Mouse (Mus musculus) kidney, embryonic 16.5 days (tissue): ENCODE data around the gene Gm49388. TPM values are rescaled to one million over a fixed set of nuclear protein-coding genes. Genes with fewer than 3 reads are reported as not detected.
A peak's percentile ranks its signal among the peaks of the same experiment; 100 is the strongest.
"Not testable (repeated sequence)": the region's sequence is repeated elsewhere in the genome, so short reads cannot be mapped to it uniquely, and the experiment has no call there.

Experiments used
- ATAC-seq: fragments of 200-750 bp; cut with Nextera tagmentation; 2 replicates; pipeline ENCODE4 v1.8.0; 2017; ENCODE audit warnings: moderate TSS enrichment; ENCODE audit not compliant: low FRiP score, low TSS enrichment
- H3K27ac ChIP-seq: fragments of 300-500 bp; sonication (generic); 2 replicates; pipeline ENCODE4 v1.5.1; 2014; ENCODE audit warnings: low read length
- H3K27me3 ChIP-seq: fragments of 300-500 bp; sonication (generic); 2 replicates; pipeline ENCODE4 v1.6.1; 2014; ENCODE audit warnings: low read length, control low read depth, mixed read lengths; ENCODE audit not compliant: insufficient read depth
- H3K36me3 ChIP-seq: fragments of 300-500 bp; sonication (generic); 2 replicates; pipeline ENCODE4 v1.6.1; 2014; ENCODE audit warnings: low read length, control low read depth, mixed read lengths; ENCODE audit not compliant: insufficient read depth
- H3K4me1 ChIP-seq: fragments of 300-500 bp; sonication (generic); 2 replicates; pipeline ENCODE4 v1.6.1; 2014; ENCODE audit warnings: low read length, control low read depth, mixed read lengths; ENCODE audit not compliant: insufficient read depth
- H3K4me2 ChIP-seq: fragments of 300-500 bp; sonication (generic); replicated peaks from 2 replicates; pipeline ENCODE4 v1.6.1; 2014; ENCODE audit warnings: low read depth, low read length
- H3K4me3 ChIP-seq: fragments of 300-500 bp; sonication (generic); 2 replicates; pipeline ENCODE4 v1.5.1; 2014; ENCODE audit warnings: mild to moderate bottlenecking, low read length
- H3K9ac ChIP-seq: fragments of 300-500 bp; sonication (generic); replicated peaks from 2 replicates; pipeline ENCODE4 v1.6.1; 2014; ENCODE audit warnings: low read length
- H3K9me3 ChIP-seq: fragments of 300-500 bp; sonication (generic); 2 replicates; pipeline ENCODE4 v1.6.1; 2016; ENCODE audit warnings: low read length, control low read depth
- WGBS: fragments of 180-500 bp; shearing (Covaris S2); extraction: QIAGEN DNeasy Blood & Tissue Kit; methylation state at CpG from one replicate; pipeline ENCODE4 v1.1.7; 2014; 5-methylcytosine and 5-hydroxymethylcytosine counted together
- polyA plus RNA-seq: library from polyadenylated mRNA; unstranded; fragments of >200 nt; fragmentation: Nextera tagmentation; extraction: Ambion mirVana; gene quantifications from 2 replicates; pipeline ENCODE4 v1.2.1, GENCODE M21; 2015

Gene Gm49388
- polyA plus RNA-seq, 1 experiment from 2014 or later: not detected

GRCm38 (mm10) chr7:127773664-127774384, 11.6 kb upstream of the Gm49388 start:
- no peak overlapping the region for H3K4me3 ChIP-seq
- no peak overlapping the region for H3K4me2 ChIP-seq
- peaks cover 5% of the 10 kb centered on the region; the same call in 1 of the 2 replicates for H3K36me3 ChIP-seq
- H3K9me3 ChIP-seq: no peaks in the 10 kb centered on the region
- no peaks in the 10 kb centered on the region for H3K27me3 ChIP-seq
- H3K27ac ChIP-seq: no peak overlapping the region
- H3K9ac ChIP-seq: no peak overlapping the region
- ATAC-seq: no peak
- H3K4me1 ChIP-seq: peaks cover 24% of the 10 kb centered on the region
- WGBS: 37% methylated on average over 9 of the region's 9 CpGs

GRCm38 (mm10) chr7:127775837-127776236, 9.6 kb upstream of the Gm49388 start:
- H3K4me2 ChIP-seq: peak overlapping the region; percentile 76
- peaks cover 17% of the 10 kb centered on the region for H3K36me3 ChIP-seq
- peak overlapping the region; percentile 88 for H3K4me3 ChIP-seq
- peak overlapping the region; percentile 92 for H3K9ac ChIP-seq
- H3K27me3 ChIP-seq, ATAC-seq, H3K9me3 ChIP-seq: not testable (repeated sequence)
- WGBS: 74% methylated on average over 7 of the region's 7 CpGs
- H3K27ac ChIP-seq: peak overlapping the region; percentile 100
- H3K4me1 ChIP-seq: peaks cover 16% of the 10 kb centered on the region

GRCm38 (mm10) chr7:127776426-127776825, 9.0 kb upstream of the Gm49388 start, which contains the start of gene Setd1a:
TSS of gene Setd1a (plus strand) at chr7:127776670.
- Histone ChIP-seq H3K27ac (peak within 1 kb of the TSS; percentile 100), H3K9me3 (no peaks in the 10 kb centered on the region), H3K4me1 (peaks cover 10% of the 10 kb centered on the region), H3K36me3 (peaks cover 23% of the 10 kb centered on the region), H3K4me3 (peak within 1 kb of the TSS; percentile 88), H3K4me2 (peak within 1 kb of the TSS; percentile 76), H3K9ac (peak within 1 kb of the TSS; percentile 92), H3K27me3 (no peaks in the 10 kb centered on the region)
- peak; percentile 64 for ATAC-seq
- 0% methylated on average over 23 of the region's 23 CpGs for WGBS

DNA sequence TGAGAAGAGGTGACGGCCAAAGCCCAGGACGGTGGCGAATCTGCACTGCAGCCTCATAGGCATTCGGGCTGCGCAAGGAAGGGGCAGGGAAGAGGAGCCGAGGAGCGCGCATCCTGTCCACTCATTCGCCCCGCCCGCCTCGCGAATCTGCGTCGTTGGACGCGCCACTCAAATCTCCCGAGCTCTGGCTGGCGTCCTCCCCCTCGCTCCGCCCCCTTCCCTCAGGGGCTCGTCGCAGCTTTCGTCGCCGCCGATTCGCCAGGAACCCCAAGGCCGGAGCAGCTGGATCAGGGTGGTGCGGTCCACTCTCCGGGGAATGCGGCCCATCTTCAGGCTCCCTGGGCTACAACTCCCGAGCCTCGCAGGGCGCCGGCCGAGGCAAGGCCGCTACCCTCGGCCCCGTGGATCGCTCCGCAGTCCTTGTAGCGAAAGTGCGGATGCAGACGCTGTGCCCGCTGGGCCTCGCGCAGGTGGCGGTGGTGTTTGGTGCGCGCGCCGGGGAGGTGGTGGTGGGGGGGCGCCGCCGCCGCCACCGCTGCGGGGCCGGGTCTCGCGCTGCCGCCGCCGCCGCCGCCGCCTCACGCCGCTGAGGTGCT, 8.4 kb upstream of the Gm49388 start:
- Histone ChIP-seq H3K36me3 (peaks cover 26% of the 10 kb centered on the region), H3K27me3 (no peaks in the 10 kb centered on the region), H3K4me3 (peak overlapping the region; percentile 88), H3K9ac (peak overlapping the region; percentile 92), H3K9me3 (no peaks in the 10 kb centered on the region), H3K27ac (peak overlapping the region; percentile 100), H3K4me1 (peaks cover 10% of the 10 kb centered on the region), H3K4me2 (peak overlapping the region; percentile 76)
- WGBS: under 1% methylated on average over 69 of the region's 70 CpGs
- ATAC-seq: peak; percentile 93

GRCm38 (mm10) chr7:127777474-127778266, 7.7 kb upstream of the Gm49388 start:
- Histone ChIP-seq H3K4me3 (peak overlapping the region; percentile 88), H3K4me1 (peaks cover 10% of the 10 kb centered on the region), H3K9ac (peak overlapping the region; percentile 92), H3K36me3 (peaks cover 32% of the 10 kb centered on the region), H3K27me3 (no peaks in the 10 kb centered on the region), H3K4me2 (peak overlapping the region; percentile 76), H3K9me3 (no peaks in the 10 kb centered on the region), H3K27ac (peak overlapping the region; percentile 100)
- 2% methylated on average over 52 of the region's 66 CpGs for WGBS
- peak; percentile 64 for ATAC-seq

DNA sequence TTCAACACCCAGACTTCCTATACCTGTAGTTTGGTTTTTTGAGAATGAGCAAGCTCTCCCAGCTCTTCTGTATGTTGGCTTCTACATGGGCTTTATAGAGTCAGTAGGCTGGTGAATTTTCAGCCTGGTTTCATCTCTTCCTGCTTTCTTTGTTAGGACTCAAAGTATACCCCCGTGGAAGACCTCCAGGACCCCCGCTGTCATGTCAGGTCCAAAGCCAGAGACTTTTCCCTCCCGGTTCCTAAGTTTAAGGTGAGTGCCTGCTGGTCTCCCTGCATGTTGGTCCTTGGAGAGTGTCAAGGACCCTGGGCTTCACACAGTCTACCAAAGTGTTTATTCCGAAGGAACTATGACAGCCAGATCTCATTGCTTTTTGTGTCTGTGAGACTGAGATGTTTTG, 7.1 kb upstream of the Gm49388 start:
- ATAC-seq: no peak
- Histone ChIP-seq H3K9me3 (no peaks in the 10 kb centered on the region), H3K27me3 (no peaks in the 10 kb centered on the region), H3K27ac (no peak overlapping the region), H3K36me3 (peaks cover 33% of the 10 kb centered on the region), H3K4me1 (peaks cover 10% of the 10 kb centered on the region), H3K4me2 (peak overlapping the region; percentile 76), H3K9ac (peak overlapping the region; percentile 92), H3K4me3 (peak overlapping the region; percentile 88)
- WGBS: 83% methylated on average over 4 of the region's 4 CpGs

- Histone ChIP-seq H3K27ac (no peak overlapping the region), H3K27me3 (no peaks in the 10 kb centered on the region), H3K4me3 (no peak overlapping the region), H3K9ac (no peak overlapping the region), H3K9me3 (no peaks in the 10 kb centered on the region), H3K4me1 (peaks cover 10% of the 10 kb centered on the region), H3K36me3 (peaks cover 66% of the 10 kb centered on the region), H3K4me2 (no peak overlapping the region)
- no peak for ATAC-seq
- WGBS: 90% methylated on average over 23 of the region's 23 CpGs
Observed at GRCm38 (mm10) chr7:127797076-127797845, 11.9 kb downstream of the Gm49388 start.

GRCm38 (mm10) chr7:127798591-127798990, 13.2 kb downstream of the Gm49388 start:
- H3K27me3 ChIP-seq: no peaks in the 10 kb centered on the region
- 92% methylated on average over 4 of the region's 4 CpGs for WGBS
- H3K4me1 ChIP-seq: peaks cover 10% of the 10 kb centered on the region
- H3K9ac ChIP-seq: no peak overlapping the region
- no peak overlapping the region for H3K4me3 ChIP-seq
- peaks cover 61% of the 10 kb centered on the region for H3K36me3 ChIP-seq
- H3K9me3 ChIP-seq: no peaks in the 10 kb centered on the region
- ATAC-seq: no peak
- no peak overlapping the region for H3K4me2 ChIP-seq
- H3K27ac ChIP-seq: no peak overlapping the region

GRCm38 (mm10) chr7:127799211-127799610, 13.8 kb downstream of the Gm49388 start:
- no peak overlapping the region for H3K4me3 ChIP-seq
- ATAC-seq: no peak
- no peaks in the 10 kb centered on the region for H3K27me3 ChIP-seq
- H3K36me3 ChIP-seq: peaks cover 60% of the 10 kb centered on the region
- H3K9ac ChIP-seq: no peak overlapping the region
- peaks cover 10% of the 10 kb centered on the region for H3K4me1 ChIP-seq
- 86% methylated on average over 13 of the region's 13 CpGs for WGBS
- H3K4me2 ChIP-seq: no peak overlapping the region
- H3K9me3 ChIP-seq: no peaks in the 10 kb centered on the region
- no peak overlapping the region for H3K27ac ChIP-seq
